Mouse (Mus musculus) myocyte (in vitro differentiated cells): ENCODE results near the gene Sdf4. TPM values are rescaled to one million over a fixed set of nuclear protein-coding genes. Genes with fewer than 3 reads are reported as not detected.

Experiments
- H3K27me3 ChIP-seq: one replicate; pipeline ENCODE4 v1.6.1; 2011; ENCODE audit not compliant: control insufficient read depth, insufficient read depth, insufficient read length
- H3K36me3 ChIP-seq: one replicate; pipeline ENCODE4 v1.6.1; 2011; ENCODE audit not compliant: control insufficient read depth, insufficient read depth
- H3K4me2 ChIP-seq: one replicate; pipeline ENCODE4 v1.6.1; 2011; ENCODE audit warnings: low read depth, control low read depth
- H3K4me3 ChIP-seq: one replicate; pipeline ENCODE4 v1.5.1; 2011; ENCODE audit warnings: mild to moderate bottlenecking, control low read depth, moderate library complexity
- H3K79me2 ChIP-seq: one replicate; pipeline ENCODE4 v1.6.1; 2011; ENCODE audit not compliant: control insufficient read depth, insufficient read depth
- H3ac ChIP-seq: one replicate; pipeline ENCODE4 v1.6.1; 2011; ENCODE audit not compliant: control insufficient read depth, insufficient read length
- CEBPB ChIP-seq: IDR thresholded peaks from 2 replicates; pipeline ENCODE4 v1.6.1; 2011; ENCODE audit warnings: mild to moderate bottlenecking, moderate library complexity; ENCODE audit not compliant: poor library complexity, insufficient read depth, severe bottlenecking
- E2F4 ChIP-seq: IDR thresholded peaks from one replicate; pipeline ENCODE4 v1.6.1; 2011; ENCODE audit warnings: mild to moderate bottlenecking, control low read depth, moderate library complexity; ENCODE audit not compliant: insufficient read depth
- MAX ChIP-seq: IDR thresholded peaks from one replicate; pipeline ENCODE4 v1.6.1; 2011; ENCODE audit warnings: low read depth, mild to moderate bottlenecking, control low read depth
- MYOD1 ChIP-seq, 3 experiments: IDR thresholded peaks; one replicate each; pipeline ENCODE4 v1.6.1; 2011; ENCODE audit warnings: control low read depth in 2 of 3, low read depth in 2 of 3, mild to moderate bottlenecking in 2 of 3, moderate library complexity in 1 of 3; ENCODE audit not compliant: insufficient read length in 2 of 3, control insufficient read depth in 1 of 3
- MYOG ChIP-seq, 3 experiments: IDR thresholded peaks; one replicate each; pipeline ENCODE4 v1.6.1; 2011; ENCODE audit warnings: control low read depth in 2 of 3, low read depth in 2 of 3, mild to moderate bottlenecking in 2 of 3; ENCODE audit not compliant: insufficient read length in 2 of 3, control insufficient read depth in 1 of 3, insufficient read depth in 1 of 3
- POLR2A ChIP-seq: IDR thresholded peaks from one replicate; pipeline ENCODE4 v1.6.1; 2011; ENCODE audit warnings: low read depth, mild to moderate bottlenecking, control low read depth, moderate library complexity; ENCODE audit not compliant: insufficient read length
- POLR2AphosphoS2 ChIP-seq: IDR thresholded peaks from one replicate; pipeline ENCODE4 v1.6.1; 2011; ENCODE audit warnings: low read depth, control low read depth; ENCODE audit not compliant: insufficient read length
- REST ChIP-seq: IDR thresholded peaks from one replicate; pipeline ENCODE4 v1.6.1; 2011; ENCODE audit warnings: mild to moderate bottlenecking, control low read depth, moderate library complexity; ENCODE audit not compliant: insufficient read depth, insufficient read length
- SRF ChIP-seq: IDR thresholded peaks from one replicate; pipeline ENCODE4 v1.6.1; 2011; ENCODE audit warnings: low read depth; ENCODE audit not compliant: control insufficient read depth, insufficient read length
- TCF12 ChIP-seq: IDR thresholded peaks from one replicate; pipeline ENCODE4 v1.6.1; 2011; ENCODE audit warnings: mild to moderate bottlenecking, control low read depth; ENCODE audit not compliant: poor library complexity, insufficient read depth, severe bottlenecking
- TCF3 ChIP-seq: IDR thresholded peaks from one replicate; pipeline ENCODE4 v1.6.1; 2011; ENCODE audit warnings: low read depth, control low read depth; ENCODE audit not compliant: insufficient read length
- USF1 ChIP-seq: IDR thresholded peaks from one replicate; pipeline ENCODE4 v1.6.1; 2011; ENCODE audit warnings: low read depth, mild to moderate bottlenecking, control low read depth, moderate library complexity
- polyA plus RNA-seq: library from polyadenylated mRNA; unstranded; fragments of >200 nt; fragmentation: generic; extraction: Trizol; gene quantifications from one replicate; pipeline ENCODE4 v1.2.1, GENCODE M21; 2012; ENCODE audit warnings: missing spikeins

Gene Sdf4
- polyA plus RNA-seq, 1 experiment, result 137 TPM

- no peak for TF ChIP-seq MYOG (IDR thresholded peaks at IDR 0.05; ENCODE audit: control insufficient read depth in 1 of 3, insufficient read depth in 1 of 3, insufficient read length in 2 of 3, low read depth in 2 of 3)
- TF ChIP-seq POLR2A, result no peak
- TF ChIP-seq TCF3, result no peak
- no peak for TF ChIP-seq MYOD1 (IDR thresholded peaks at IDR 0.05; ENCODE audit: control insufficient read depth in 1 of 3, insufficient read length in 2 of 3, low read depth in 2 of 3)
- no peak for TF ChIP-seq TCF12
- no peak for TF ChIP-seq REST
- no peak for TF ChIP-seq E2F4
- TF ChIP-seq SRF, result no peak
- TF ChIP-seq USF1, result no peak
- TF ChIP-seq CEBPB, result no peak
- no peak for TF ChIP-seq POLR2AphosphoS2
- TF ChIP-seq MAX, result no peak
These were observed 57.1 kb downstream of the Sdf4 start for GRCm38 (mm10) chr4:156049779-156050178.

GRCm38 (mm10) chr4:156050391-156050980 lies 57.8 kb downstream of the Sdf4 start:
- H3K4me2 ChIP-seq, result no peak overlapping the region
- H3K27me3 ChIP-seq, result peaks cover 28% of the 10 kb centered on the region
- H3K4me3 ChIP-seq, result no peak overlapping the region
- H3ac ChIP-seq, result no peak overlapping the region
- no peaks in the 10 kb centered on the region for H3K79me2 ChIP-seq
- no peak for TF ChIP-seq SRF
- no peaks in the 10 kb centered on the region for H3K36me3 ChIP-seq

More at GRCm38 (mm10) chr4:156049779-156050178, 57.1 kb downstream of the Sdf4 start:
- Histone ChIP-seq H3ac (no peak overlapping the region), H3K4me2 (no peak overlapping the region), H3K4me3 (no peak overlapping the region), H3K27me3 (peaks cover 21% of the 10 kb centered on the region), H3K79me2 (no peaks in the 10 kb centered on the region), H3K36me3 (no peaks in the 10 kb centered on the region)

GRCm38 (mm10) chr4:156053113-156053512 lies 60.4 kb downstream of the Sdf4 start:
- Histone ChIP-seq H3K79me2 (no peaks in the 10 kb centered on the region), H3K27me3 (peaks cover 43% of the 10 kb centered on the region), H3K36me3 (no peaks in the 10 kb centered on the region), H3K4me2 (no peak overlapping the region), H3K4me3 (no peak overlapping the region), H3ac (no peak overlapping the region)
- TF ChIP-seq CEBPB (no peak), USF1 (no peak), E2F4 (no peak)

GRCm38 (mm10) chr4:156054130-156054529 lies 61.5 kb downstream of the Sdf4 start:
- TF ChIP-seq MYOG (IDR thresholded peaks at IDR 0.05; ENCODE audit: control insufficient read depth in 1 of 3, insufficient read depth in 1 of 3, insufficient read length in 2 of 3, low read depth in 2 of 3), result no peak
- H3ac ChIP-seq, result no peak overlapping the region
- no peak overlapping the region for H3K4me3 ChIP-seq
- peaks cover 46% of the 10 kb centered on the region for H3K27me3 ChIP-seq
- H3K79me2 ChIP-seq, result no peaks in the 10 kb centered on the region
- no peaks in the 10 kb centered on the region for H3K36me3 ChIP-seq
- H3K4me2 ChIP-seq, result no peak overlapping the region

- TF ChIP-seq SRF (no peak), POLR2A (no peak), MYOD1 (IDR thresholded peaks at IDR 0.05; ENCODE audit: control insufficient read depth in 1 of 3, insufficient read length in 2 of 3, low read depth in 2 of 3) (no peak), TCF3 (no peak), POLR2AphosphoS2 (no peak), USF1 (no peak), MYOG (IDR thresholded peaks at IDR 0.05; ENCODE audit: control insufficient read depth in 1 of 3, insufficient read depth in 1 of 3, insufficient read length in 2 of 3, low read depth in 2 of 3) (no peak), TCF12 (no peak), MAX (no peak), CEBPB (no peak), REST (no peak), E2F4 (no peak)
- H3K36me3 ChIP-seq, result no peaks in the 10 kb centered on the region
- H3K4me2 ChIP-seq, result no peak overlapping the region
- peaks cover 51% of the 10 kb centered on the region for H3K27me3 ChIP-seq
- no peak overlapping the region for H3ac ChIP-seq
- H3K4me3 ChIP-seq, result no peak overlapping the region
- no peaks in the 10 kb centered on the region for H3K79me2 ChIP-seq
These were observed 61.9 kb downstream of the Sdf4 start for GRCm38 (mm10) chr4:156054606-156055005.

- Histone ChIP-seq H3K4me3 (no peak overlapping the region), H3K27me3 (peaks cover 56% of the 10 kb centered on the region), H3K36me3 (no peaks in the 10 kb centered on the region), H3K4me2 (no peak overlapping the region), H3K79me2 (no peaks in the 10 kb centered on the region), H3ac (no peak overlapping the region)
- TF ChIP-seq TCF12, result no peak
These were observed 62.5 kb downstream of the Sdf4 start for GRCm38 (mm10) chr4:156055173-156055572.
